Mouse (Mus musculus) ES-Bruce4 (cell line): ENCODE results near the gene Lef1.

Experiments used
- CTCF ChIP-seq: IDR thresholded peaks from one replicate; pipeline ENCODE4 v1.8.1; 2011; ENCODE audit warnings: low read depth, low read length
- EP300 ChIP-seq: IDR thresholded peaks from 2 replicates; pipeline ENCODE4 v1.6.1; 2011; ENCODE audit warnings: low read depth, low read length; ENCODE audit not compliant: insufficient read depth
- POLR2A ChIP-seq: IDR thresholded peaks from one replicate; pipeline ENCODE4 v1.8.1; 2011; ENCODE audit warnings: low read length; ENCODE audit not compliant: insufficient read depth

DNA sequence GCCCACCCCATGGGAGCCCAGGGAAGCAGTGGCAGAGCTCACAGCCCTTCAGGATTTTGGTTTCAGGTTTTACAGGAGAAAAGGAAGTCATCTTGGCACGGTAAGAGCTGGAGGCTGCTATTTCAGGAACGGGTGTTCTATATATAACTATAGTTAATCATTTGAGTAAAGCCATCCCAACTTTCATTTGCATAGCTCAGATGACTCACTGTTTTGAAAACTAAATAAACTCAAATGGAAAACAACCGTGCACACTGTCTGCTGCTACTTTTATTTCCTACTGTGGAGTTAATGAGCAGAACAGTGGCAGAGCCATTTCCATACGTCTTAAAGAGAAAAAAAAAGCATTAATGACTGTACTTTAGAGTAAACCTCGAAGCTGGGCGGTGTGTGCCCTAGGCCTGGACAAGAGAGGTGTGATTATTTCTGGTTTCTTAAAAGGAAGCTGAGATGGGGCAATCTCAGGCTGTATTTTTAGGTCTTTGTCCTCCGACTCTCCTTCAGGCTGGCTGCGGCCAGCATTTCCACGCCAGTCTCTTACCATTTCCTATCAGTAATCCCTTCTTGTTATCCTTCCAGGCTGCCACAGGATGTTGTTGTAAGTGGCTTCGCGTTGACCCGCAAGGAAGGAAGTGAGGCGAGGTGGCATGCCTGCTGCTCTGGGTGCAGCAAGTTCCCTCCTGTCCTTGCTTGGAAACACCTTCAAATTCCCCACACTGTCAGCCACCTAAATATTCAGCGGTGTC, 29.2 kb downstream of the Lef1 start:
- TF ChIP-seq CTCF, result no peak
- no peak for TF ChIP-seq EP300
- TF ChIP-seq POLR2A, result no peak
